Mouse (Mus musculus): ENCODE results near the gene Ankrd16. TPM values are rescaled to one million over a fixed set of nuclear protein-coding genes. Genes with fewer than 3 reads are reported as not detected.

Ankrd16 gene
- polyA plus RNA-seq (2015; fragmentation: Nextera tagmentation; extraction: Ambion mirVana) = 26.0 and 29.3 TPM in 2 replicates

GRCm38 (mm10) chr2:11777091-11778068, at the start of gene Ankrd16, which contains the start of gene Fbh1:
Ankrd16 (plus strand) TSS chr2:11777876.
Fbh1 (minus strand) TSS chr2:11777582.

Other genes with a start within 250 kb of the Ankrd16 start
- 5.5 and 6.5 TPM in 2 replicates for gene Pfkfb3, start 223.8 kb upstream of the Ankrd16 start, polyA plus RNA-seq (2015; fragmentation: Nextera tagmentation; extraction: Ambion mirVana)
- 66.6 and 98.9 TPM in 2 replicates for gene Rbm17, start 173.7 kb upstream of the Ankrd16 start, polyA plus RNA-seq (2015; fragmentation: Nextera tagmentation; extraction: Ambion mirVana)
- gene Gm17490, start 151.6 kb upstream of the Ankrd16 start, polyA plus RNA-seq (2015; fragmentation: Nextera tagmentation; extraction: Ambion mirVana) = not detected in 2 replicates
- gene Il2ra, start 135.1 kb upstream of the Ankrd16 start, polyA plus RNA-seq (2015; fragmentation: Nextera tagmentation; extraction: Ambion mirVana) = 0.06 TPM in 1 of 2 replicates, not detected in the other
- gene Il15ra, start 72.6 kb upstream of the Ankrd16 start, polyA plus RNA-seq (2015; fragmentation: Nextera tagmentation; extraction: Ambion mirVana) = 4.0 and 5.8 TPM in 2 replicates
- 78.4 and 90.1 TPM in 2 replicates for gene Fbh1, start 294 bp upstream of the Ankrd16 start, polyA plus RNA-seq (2015; fragmentation: Nextera tagmentation; extraction: Ambion mirVana)